ENCODE assay signal across 8 mouse cellular contexts in the genomic region with DNA sequence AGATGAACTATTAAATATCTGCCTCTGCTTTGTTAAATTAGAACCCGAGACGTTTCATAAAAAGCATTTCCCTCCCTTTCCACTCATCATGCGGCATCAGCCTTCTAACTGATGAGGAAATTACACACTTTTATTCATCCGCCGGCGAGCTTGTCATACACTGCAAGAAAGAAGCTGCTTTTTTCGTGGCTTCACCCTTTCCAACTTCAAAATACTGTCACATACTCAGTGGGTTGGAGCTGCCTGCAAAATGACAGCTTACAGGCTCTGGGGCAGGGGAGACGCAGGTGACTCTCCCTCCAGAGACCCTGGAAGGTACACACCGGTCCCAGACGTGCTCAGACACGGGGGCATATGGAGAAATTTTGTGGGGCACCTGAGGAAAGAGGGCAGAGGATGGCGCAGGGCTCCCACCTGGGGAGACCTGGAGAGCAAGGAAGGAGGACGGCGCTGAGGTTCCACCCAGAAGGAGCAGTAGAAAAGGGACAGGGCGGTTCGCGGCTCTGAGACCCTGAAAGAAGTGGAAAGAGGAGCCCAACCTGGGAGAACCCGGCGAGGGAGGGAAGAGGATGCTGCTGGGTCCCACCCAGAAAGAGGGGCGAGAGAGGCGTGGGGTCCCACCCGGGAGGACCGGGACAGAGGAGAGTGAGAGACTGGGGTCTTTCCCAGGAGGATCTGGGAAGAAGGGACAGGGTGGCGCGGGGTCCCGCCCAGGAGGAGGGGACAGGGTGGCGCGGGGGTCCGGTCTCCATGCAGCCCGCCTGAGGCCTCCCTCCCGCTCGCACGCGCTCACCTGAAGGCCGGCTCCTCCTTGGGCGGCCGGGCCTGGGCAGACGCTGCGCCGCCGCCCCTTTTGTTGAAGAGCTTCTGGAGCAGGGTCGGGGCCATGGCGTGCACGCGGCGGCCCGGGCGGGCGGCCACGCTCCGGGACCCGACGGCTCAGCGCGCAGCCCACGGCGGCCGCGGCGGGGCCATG. TPM values are rescaled to one million over a fixed set of nuclear protein-coding genes. Genes with fewer than 3 reads are reported as not detected.
DNase-seq lines count a peak whose midpoint lies in the region; ATAC-seq and TF ChIP-seq lines count a peak whose summit lies in the region.

No protein-coding gene starts in this region.

- WGBS in heart, embryonic 11.5 days (ENCODE audit: insufficient replicate concordance) = 4% methylated on average over 50 of the region's 60 CpGs
- WGBS in heart, embryonic 13.5 days = 3% methylated on average over 59 of the region's 60 CpGs
- 4% methylated on average over 55 of the region's 60 CpGs for WGBS in limb, embryonic 11.5 days
- under 1% methylated on average over 52 of the region's 60 CpGs for WGBS in midbrain, postnatal 0 days

- peak overlapping the region; percentile 87 for H3K4me3 ChIP-seq in heart, embryonic 11.5 days (ENCODE audit: low read depth, low read length)
- H3K4me3 ChIP-seq in E14TG2a.4 (replicated peaks; ENCODE audit: low read length) = peak overlapping the region; percentile 92
- H3K4me3 ChIP-seq in cortical plate, adult 2 months (ENCODE audit: insufficient read depth, low read length) = peak overlapping the region; percentile 69
- peak overlapping the region; percentile 91 for H3K4me3 ChIP-seq in heart, embryonic 13.5 days
- peak overlapping the region; percentile 73 for H3K4me3 ChIP-seq in limb, embryonic 11.5 days (ENCODE audit: low read depth, low read length)
- peak overlapping the region; percentile 92 for H3K4me3 ChIP-seq in midbrain, postnatal 0 days (ENCODE audit: low read depth, low read length)

- no peaks in the 10 kb centered on the region for H3K9me3 ChIP-seq in heart, embryonic 11.5 days (replicated peaks; ENCODE audit: control insufficient read depth, low read length)
- no peaks in the 10 kb centered on the region for H3K9me3 ChIP-seq in E14TG2a.4 (ENCODE audit: low read length)
- H3K9me3 ChIP-seq in heart, embryonic 13.5 days = no peaks in the 10 kb centered on the region
- H3K9me3 ChIP-seq in limb, embryonic 11.5 days (ENCODE audit: control insufficient read depth, low read length) = no peaks in the 10 kb centered on the region
- H3K9me3 ChIP-seq in midbrain, postnatal 0 days (ENCODE audit: low read length) = no peaks in the 10 kb centered on the region

- TF ChIP-seq CTCF in E14TG2a.4 (conservative IDR thresholded peaks at IDR 0.05; ENCODE audit: low read length) = no peak
- TF ChIP-seq CTCF in cortical plate, adult 2 months (IDR thresholded peaks at IDR 0.05; ENCODE audit: extremely low read depth, insufficient read depth, low read length) = no peak
- TF ChIP-seq CTCF in midbrain, postnatal 0 days (IDR thresholded peaks at IDR 0.05) = no peak

- H3K9ac ChIP-seq in heart, embryonic 11.5 days (ENCODE audit: low read depth, low read length) = peak overlapping the region; percentile 92
- peak overlapping the region; percentile 94 for H3K9ac ChIP-seq in heart, embryonic 13.5 days
- H3K9ac ChIP-seq in limb, embryonic 11.5 days (ENCODE audit: low read length) = peak overlapping the region; percentile 77
- peak overlapping the region; percentile 82 for H3K9ac ChIP-seq in midbrain, postnatal 0 days (replicated peaks; ENCODE audit: low read length, poor library complexity, severe bottlenecking)

- H3K36me3 ChIP-seq in heart, embryonic 11.5 days (ENCODE audit: control insufficient read depth, insufficient read depth, low read length) = no peaks in the 10 kb centered on the region
- peaks cover 8% of the 10 kb centered on the region; the same call in 1 of the 2 replicates for H3K36me3 ChIP-seq in E14TG2a.4 (ENCODE audit: insufficient read depth, low read length)
- H3K36me3 ChIP-seq in heart, embryonic 13.5 days = no peaks in the 10 kb centered on the region
- H3K36me3 ChIP-seq in limb, embryonic 11.5 days (ENCODE audit: control insufficient read depth, insufficient read depth, low read length) = no peaks in the 10 kb centered on the region
- no peaks in the 10 kb centered on the region for H3K36me3 ChIP-seq in midbrain, postnatal 0 days (ENCODE audit: insufficient read depth, low read length)

- H3K4me1 ChIP-seq in heart, embryonic 11.5 days (ENCODE audit: control insufficient read depth, insufficient read depth, low read length) = peaks cover 18% of the 10 kb centered on the region
- H3K4me1 ChIP-seq in E14TG2a.4 (replicated peaks; ENCODE audit: low read depth, low read length) = peaks cover 45% of the 10 kb centered on the region
- H3K4me1 ChIP-seq in cortical plate, adult 2 months (ENCODE audit: control insufficient read depth, insufficient read depth, low read length) = peaks cover 4% of the 10 kb centered on the region
- peaks cover 19% of the 10 kb centered on the region for H3K4me1 ChIP-seq in heart, embryonic 13.5 days
- peaks cover 6% of the 10 kb centered on the region for H3K4me1 ChIP-seq in limb, embryonic 11.5 days (ENCODE audit: control insufficient read depth, insufficient read depth, low read length)
- H3K4me1 ChIP-seq in midbrain, postnatal 0 days (ENCODE audit: insufficient read depth, low read length) = no peaks in the 10 kb centered on the region

- DNase-seq in heart, adult 9 months (ENCODE audit: low spot score in 2 of 2) = no peak
- DNase-seq in limb, embryonic 11.5 days (ENCODE audit: low spot score) = peak; percentile 68
- peak; percentile 12 for DNase-seq in midbrain, postnatal 0 days (ENCODE audit: low spot score)
- DNase-seq in thymus, postnatal 14 days = peak; percentile 42

- TF ChIP-seq POLR2A in cortical plate, adult 2 months (IDR thresholded peaks at IDR 0.05; ENCODE audit: extremely low read depth, insufficient read depth, low read length) = no peak

- no peaks in the 10 kb centered on the region for H3K27me3 ChIP-seq in heart, embryonic 11.5 days (ENCODE audit: control insufficient read depth, insufficient read depth, low read length)
- H3K27me3 ChIP-seq in E14TG2a.4 (ENCODE audit: insufficient read depth, low read length) = no peaks in the 10 kb centered on the region
- H3K27me3 ChIP-seq in heart, embryonic 13.5 days (replicated peaks) = no peaks in the 10 kb centered on the region
- no peaks in the 10 kb centered on the region for H3K27me3 ChIP-seq in limb, embryonic 11.5 days (ENCODE audit: control insufficient read depth, insufficient read depth, low read length)
- H3K27me3 ChIP-seq in midbrain, postnatal 0 days (ENCODE audit: insufficient read depth, low read length) = no peaks in the 10 kb centered on the region

- ATAC-seq in heart, embryonic 11.5 days (replicated peaks; ENCODE audit: insufficient number of reproducible peaks, low FRiP score, low TSS enrichment) = no peak
- no peak for ATAC-seq in heart, embryonic 13.5 days (ENCODE audit: extremely low read depth, insufficient number of reproducible peaks, low FRiP score, low TSS enrichment)
- ATAC-seq in limb, embryonic 11.5 days (ENCODE audit: insufficient number of reproducible peaks, low FRiP score, low TSS enrichment, low read depth) = peak; percentile 63
- peak; percentile 1 for ATAC-seq in midbrain, postnatal 0 days (ENCODE audit: low FRiP score)

- H3K27ac ChIP-seq in heart, embryonic 11.5 days (ENCODE audit: low read depth, low read length) = peak overlapping the region; percentile 80
- H3K27ac ChIP-seq in cortical plate, adult 2 months (ENCODE audit: insufficient read depth, low read length) = no peak overlapping the region
- H3K27ac ChIP-seq in heart, embryonic 13.5 days (replicated peaks) = peak overlapping the region; percentile 87
- peak overlapping the region; percentile 47; the same call in 1 of the 2 replicates for H3K27ac ChIP-seq in limb, embryonic 11.5 days (replicated peaks; ENCODE audit: low read depth, low read length)
- H3K27ac ChIP-seq in midbrain, postnatal 0 days (ENCODE audit: low read depth, low read length) = peak overlapping the region; percentile 76

- H3K4me2 ChIP-seq in heart, embryonic 11.5 days = peak overlapping the region; percentile 78
- H3K4me2 ChIP-seq in heart, embryonic 13.5 days = peak overlapping the region; percentile 94
- H3K4me2 ChIP-seq in limb, embryonic 11.5 days (ENCODE audit: low read depth, severe bottlenecking) = peak overlapping the region; percentile 74
- peak overlapping the region; percentile 86 for H3K4me2 ChIP-seq in midbrain, postnatal 0 days (ENCODE audit: low read depth, low read length, poor library complexity, severe bottlenecking)

RNA-seq across cellular contexts. Expression of a gene that starts 0.6 kb away (rescaled TPM):
- polyA plus RNA-seq in heart, embryonic 11.5 days (2014; fragmentation: Nextera tagmentation; extraction: Ambion mirVana) = 5.0 and 6.2 TPM in 2 replicates
- 10.2 and 10.4 TPM in 2 replicates for polyA plus RNA-seq in cortical plate, adult 2 months (2012; rRNA removed)
- polyA plus RNA-seq in heart, embryonic 13.5 days (2015; fragmentation: Nextera tagmentation; extraction: Ambion mirVana) = 2.2 and 2.5 TPM in 2 replicates
- polyA plus RNA-seq in limb, embryonic 11.5 days (2014; fragmentation: Nextera tagmentation; extraction: Ambion mirVana) = 5.1 and 6.6 TPM in 2 replicates
- total RNA-seq in midbrain, postnatal 0 days (2014; rRNA removed) = 30.3 and 35.7 TPM in 2 replicates
- polyA plus RNA-seq in midbrain, postnatal 0 days (2015; fragmentation: Nextera tagmentation; extraction: Ambion mirVana) = 5.2 and 6.9 TPM in 2 replicates

RNA-seq across cellular contexts. Expression of a gene that starts 24.1 kb away (rescaled TPM):
- 130 and 133 TPM in 2 replicates for polyA plus RNA-seq in heart, embryonic 11.5 days (2014; fragmentation: Nextera tagmentation; extraction: Ambion mirVana)
- polyA plus RNA-seq in cortical plate, adult 2 months (2012; rRNA removed) = 75.9 and 79.4 TPM in 2 replicates
- polyA plus RNA-seq in heart, embryonic 13.5 days (2015; fragmentation: Nextera tagmentation; extraction: Ambion mirVana) = 98.8 and 111 TPM in 2 replicates
- polyA plus RNA-seq in limb, embryonic 11.5 days (2014; fragmentation: Nextera tagmentation; extraction: Ambion mirVana) = 237 and 250 TPM in 2 replicates
- 67.6 and 68.4 TPM in 2 replicates for total RNA-seq in midbrain, postnatal 0 days (2014; rRNA removed)
- polyA plus RNA-seq in midbrain, postnatal 0 days (2015; fragmentation: Nextera tagmentation; extraction: Ambion mirVana) = 121 and 123 TPM in 2 replicates

Comparison
In these comparisons a context has a peak if more than half of its experiments do, and no peak if none do; other contexts are left out.
1. ATAC-seq: peak in limb, embryonic 11.5 days (single experiment) and midbrain, postnatal 0 days (single experiment); none in heart, embryonic 11.5 days (single experiment) and heart, embryonic 13.5 days (single experiment).
2. DNase-seq: peak in limb, embryonic 11.5 days (single experiment), midbrain, postnatal 0 days (single experiment) and thymus, postnatal 14 days (single experiment); none in heart, adult 9 months (0 of 2).
3. Peak in every context shown above with its lines, with median percentiles within 50 percentile points of each other: H3K4me2 ChIP-seq, H3K4me3 ChIP-seq and H3K9ac ChIP-seq.